Mouse (Mus musculus): ENCODE data around the gene Olfr837. TPM values are rescaled to one million over a fixed set of nuclear protein-coding genes. Genes with fewer than 3 reads are reported as not detected.
"Not testable (repeated sequence)": the region's sequence is repeated elsewhere in the genome, so short reads cannot be mapped to it uniquely, and the experiment has no call there.

The Olfr837 gene
- polyA plus RNA-seq (2014; fragmentation: Nextera tagmentation; extraction: Ambion mirVana) = not detected in 2 replicates

DNA sequence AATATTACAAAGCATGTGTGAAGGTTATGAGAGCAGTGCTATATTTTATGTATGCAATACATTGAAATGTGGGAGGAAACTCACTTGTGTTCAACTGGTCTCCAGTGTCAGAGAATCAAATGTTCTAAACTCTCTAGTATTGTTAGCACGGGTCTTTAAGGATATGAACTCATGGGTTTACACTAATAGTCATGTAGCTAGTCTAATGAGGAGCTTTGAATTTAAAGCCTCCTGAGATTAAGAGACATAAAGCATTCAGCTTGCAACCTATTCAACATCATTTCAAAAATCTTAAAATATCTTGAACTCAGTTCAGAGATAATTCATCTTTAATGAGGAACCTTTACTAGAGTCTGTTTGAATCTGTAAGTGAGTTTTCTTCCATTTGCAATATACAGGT, at the start of gene Olfr837:
Olfr837 (plus strand) TSS at position 301 of the 400 bp plus-strand sequence.
- H3K9me3 ChIP-seq (ENCODE audit: control insufficient read depth, low read length) = no peaks in the 10 kb centered on the region
- no peak within 1 kb of the TSS for H3K27ac ChIP-seq (ENCODE audit: low read depth, low read length)
- no peaks in the 10 kb centered on the region for H3K36me3 ChIP-seq (ENCODE audit: control insufficient read depth, insufficient read depth, low read length)
- H3K4me2 ChIP-seq = no peak within 1 kb of the TSS
- no peak for DNase-seq (ENCODE audit: low spot score, missing footprints)
- no peak for ATAC-seq (ENCODE audit: low FRiP score)
- no peaks in the 10 kb centered on the region for H3K4me1 ChIP-seq (ENCODE audit: control insufficient read depth, insufficient read depth, low read length)
- H3K4me3 ChIP-seq (ENCODE audit: low read depth, low read length) = no peak within 1 kb of the TSS
- 77% methylated on average over 1 of the region's 1 CpGs for WGBS
- no peaks in the 10 kb centered on the region for H3K27me3 ChIP-seq (ENCODE audit: control insufficient read depth, insufficient read depth, low read length)
- no peak within 1 kb of the TSS for H3K9ac ChIP-seq (ENCODE audit: low read length)

DNA sequence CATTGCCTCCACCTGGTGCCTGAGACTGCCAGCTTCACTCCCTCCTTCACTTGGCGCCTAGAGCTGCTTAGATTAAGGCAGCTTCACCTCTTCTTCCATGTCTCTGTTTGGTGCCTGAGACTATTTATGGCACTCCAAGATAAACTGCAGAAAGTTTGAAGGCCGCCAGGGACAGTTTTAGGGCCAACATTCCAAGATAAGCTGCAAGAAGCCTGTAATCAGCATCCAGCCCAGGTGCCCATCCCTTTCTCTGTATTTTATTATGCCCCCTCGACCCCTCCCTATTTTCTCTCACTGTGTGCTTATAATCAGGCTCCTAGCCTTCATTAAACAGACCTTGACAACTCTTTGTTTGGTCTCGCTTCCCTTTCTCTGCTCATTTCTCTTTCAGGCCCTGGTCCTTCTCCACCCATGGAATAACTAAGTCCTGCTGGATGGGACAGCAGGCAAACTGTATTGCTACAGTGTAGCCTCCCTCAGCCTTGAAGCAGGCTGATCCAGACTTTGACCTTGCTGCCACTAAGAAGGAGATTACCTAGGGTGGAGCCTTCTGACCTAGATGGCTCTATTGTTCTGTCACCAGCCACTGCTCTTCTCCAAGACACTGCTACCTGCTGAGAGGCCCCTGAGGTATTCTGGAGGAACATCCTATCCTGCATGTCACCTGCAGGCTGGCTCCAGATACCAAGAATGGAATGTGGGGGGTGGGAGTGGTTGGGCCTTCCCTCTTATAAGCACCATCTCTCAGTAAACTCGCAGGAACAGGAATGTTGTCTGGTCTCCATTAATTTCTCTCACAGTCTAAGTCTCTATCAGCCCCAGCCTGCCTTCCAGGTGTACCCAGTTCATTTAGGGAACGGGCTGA, 43.0 kb upstream of the Olfr837 start:
- H3K36me3 ChIP-seq (ENCODE audit: control insufficient read depth, insufficient read depth, low read length); H3K4me2 ChIP-seq; H3K27ac ChIP-seq (ENCODE audit: low read depth, low read length); H3K9me3 ChIP-seq (ENCODE audit: control insufficient read depth, low read length); H3K4me1 ChIP-seq (ENCODE audit: control insufficient read depth, insufficient read depth, low read length); H3K27me3 ChIP-seq (ENCODE audit: control insufficient read depth, insufficient read depth, low read length); H3K9ac ChIP-seq (ENCODE audit: low read length); H3K4me3 ChIP-seq (ENCODE audit: low read depth, low read length); DNase-seq (ENCODE audit: low spot score, missing footprints); ATAC-seq (ENCODE audit: low FRiP score): not testable (repeated sequence)
- WGBS = 71% methylated on average over 6 of the region's 6 CpGs

DNA sequence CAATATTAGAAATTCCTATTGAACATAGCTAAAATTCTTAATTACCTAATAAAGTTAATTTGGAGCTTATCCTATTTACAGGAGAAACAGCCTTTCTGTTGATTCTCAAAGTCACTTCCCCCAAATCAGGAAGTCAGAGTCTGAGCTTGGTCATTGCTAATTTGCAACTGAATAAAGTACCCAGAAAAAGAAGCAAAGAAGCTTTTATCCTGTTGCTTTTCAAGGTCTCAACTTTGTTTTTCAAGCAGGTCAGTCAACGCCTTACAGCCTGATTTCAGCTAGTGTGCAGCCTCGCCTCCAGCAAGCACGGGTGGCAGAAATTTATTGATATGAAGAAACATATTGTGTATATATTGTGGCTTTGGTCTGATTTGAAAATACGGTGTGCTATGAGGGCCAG, 38.8 kb upstream of the Olfr837 start:
- Histone ChIP-seq H3K9me3 (ENCODE audit: control insufficient read depth, low read length) (peaks cover 4% of the 10 kb centered on the region; the same call in 1 of the 2 replicates), H3K4me3 (ENCODE audit: low read depth, low read length) (no peak overlapping the region), H3K27ac (ENCODE audit: low read depth, low read length) (no peak overlapping the region), H3K9ac (ENCODE audit: low read length) (no peak overlapping the region), H3K4me2 (no peak overlapping the region), H3K4me1 (ENCODE audit: control insufficient read depth, insufficient read depth, low read length) (no peaks in the 10 kb centered on the region), H3K36me3 (ENCODE audit: control insufficient read depth, insufficient read depth, low read length) (no peaks in the 10 kb centered on the region), H3K27me3 (ENCODE audit: control insufficient read depth, insufficient read depth, low read length) (no peaks in the 10 kb centered on the region)
- DNase-seq (ENCODE audit: low spot score, missing footprints) (no peak), ATAC-seq (ENCODE audit: low FRiP score) (no peak)
- WGBS = 86% methylated on average over 4 of the region's 4 CpGs

GRCm38 (mm10) chr9:19120082-19120481, 16.0 kb upstream of the Olfr837 start, which contains the start of gene Olfr836:
TSS of gene Olfr836 (plus strand) at chr9:19120382.
- no peaks in the 10 kb centered on the region for H3K4me1 ChIP-seq (ENCODE audit: control insufficient read depth, insufficient read depth, low read length)
- DNase-seq (ENCODE audit: low spot score, missing footprints) (no peak), ATAC-seq (ENCODE audit: low FRiP score) (no peak)
- H3K27me3 ChIP-seq (ENCODE audit: control insufficient read depth, insufficient read depth, low read length) = no peaks in the 10 kb centered on the region
- no peaks in the 10 kb centered on the region for H3K9me3 ChIP-seq (ENCODE audit: control insufficient read depth, low read length)
- no peak within 1 kb of the TSS for H3K27ac ChIP-seq (ENCODE audit: low read depth, low read length)
- H3K4me2 ChIP-seq = no peak within 1 kb of the TSS
- H3K9ac ChIP-seq (ENCODE audit: low read length) = no peak within 1 kb of the TSS
- H3K4me3 ChIP-seq (ENCODE audit: low read depth, low read length) = no peak within 1 kb of the TSS
- H3K36me3 ChIP-seq (ENCODE audit: control insufficient read depth, insufficient read depth, low read length) = no peaks in the 10 kb centered on the region

DNA sequence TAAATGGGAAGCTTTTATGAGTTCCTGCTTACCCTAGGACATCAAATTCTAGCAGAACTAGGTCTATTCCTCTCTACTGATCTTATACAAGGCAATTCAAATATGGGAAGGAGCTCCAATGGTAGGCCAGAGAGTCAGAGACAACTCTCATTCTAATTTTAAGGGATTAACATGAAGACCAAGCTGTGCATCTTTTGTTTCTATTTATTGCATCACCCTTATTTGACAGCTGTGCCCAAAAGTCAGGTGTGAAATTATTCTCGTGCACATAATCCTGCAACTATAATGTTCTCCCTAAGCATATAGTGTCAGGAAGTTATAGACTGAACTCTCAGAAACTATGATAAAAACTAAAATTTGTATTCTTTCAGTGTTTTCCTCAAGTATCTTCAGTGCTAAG, 41.1 kb downstream of the Olfr837 start, which contains the start of gene Olfr839-ps1:
Olfr839-ps1 (minus strand) TSS at position 101 of the 400 bp plus-strand sequence.
- no peaks in the 10 kb centered on the region for H3K27me3 ChIP-seq (ENCODE audit: control insufficient read depth, insufficient read depth, low read length)
- WGBS = 76% methylated on average over 1 of the region's 1 CpGs
- peaks cover 5% of the 10 kb centered on the region; the same call in 1 of the 2 replicates for H3K9me3 ChIP-seq (ENCODE audit: control insufficient read depth, low read length)
- no peak for DNase-seq (ENCODE audit: low spot score, missing footprints)
- no peak for ATAC-seq (ENCODE audit: low FRiP score)
- no peak within 1 kb of the TSS for H3K4me3 ChIP-seq (ENCODE audit: low read depth, low read length)
- H3K4me2 ChIP-seq = no peak within 1 kb of the TSS
- no peak within 1 kb of the TSS for H3K9ac ChIP-seq (ENCODE audit: low read length)
- H3K36me3 ChIP-seq (ENCODE audit: control insufficient read depth, insufficient read depth, low read length) = no peaks in the 10 kb centered on the region
- no peaks in the 10 kb centered on the region for H3K4me1 ChIP-seq (ENCODE audit: control insufficient read depth, insufficient read depth, low read length)
- H3K27ac ChIP-seq (ENCODE audit: low read depth, low read length) = no peak within 1 kb of the TSS

Other genes starting within 250 kb of the Olfr837 start
- not detected in 2 replicates for gene Olfr832, start 199.2 kb upstream of the Olfr837 start, polyA plus RNA-seq (2014; fragmentation: Nextera tagmentation; extraction: Ambion mirVana)
- gene Olfr834, start 148.3 kb upstream of the Olfr837 start, polyA plus RNA-seq (2014; fragmentation: Nextera tagmentation; extraction: Ambion mirVana) = not detected in 2 replicates
- gene Olfr835, start 103.6 kb upstream of the Olfr837 start, polyA plus RNA-seq (2014; fragmentation: Nextera tagmentation; extraction: Ambion mirVana) = not detected in 2 replicates
- gene Olfr836, start 15.9 kb upstream of the Olfr837 start, polyA plus RNA-seq (2014; fragmentation: Nextera tagmentation; extraction: Ambion mirVana) = not detected in 2 replicates
- not detected in 2 replicates for gene Olfr839-ps1, start 41.0 kb downstream of the Olfr837 start, polyA plus RNA-seq (2014; fragmentation: Nextera tagmentation; extraction: Ambion mirVana)
- not detected in 2 replicates for gene Olfr843, start 115.7 kb downstream of the Olfr837 start, polyA plus RNA-seq (2014; fragmentation: Nextera tagmentation; extraction: Ambion mirVana)
- not detected in 2 replicates for gene Olfr844, start 180.0 kb downstream of the Olfr837 start, polyA plus RNA-seq (2014; fragmentation: Nextera tagmentation; extraction: Ambion mirVana)
- not detected in 2 replicates for gene Olfr845, start 200.1 kb downstream of the Olfr837 start, polyA plus RNA-seq (2014; fragmentation: Nextera tagmentation; extraction: Ambion mirVana)
- not detected in 2 replicates for gene Olfr846, start 227.7 kb downstream of the Olfr837 start, polyA plus RNA-seq (2014; fragmentation: Nextera tagmentation; extraction: Ambion mirVana)
- not detected in 2 replicates for gene Olfr847, start 242.4 kb downstream of the Olfr837 start, polyA plus RNA-seq (2014; fragmentation: Nextera tagmentation; extraction: Ambion mirVana)